Mouse (Mus musculus): Measurements from ENCODE around the gene Alox12b.

The Alox12b gene

DNA sequence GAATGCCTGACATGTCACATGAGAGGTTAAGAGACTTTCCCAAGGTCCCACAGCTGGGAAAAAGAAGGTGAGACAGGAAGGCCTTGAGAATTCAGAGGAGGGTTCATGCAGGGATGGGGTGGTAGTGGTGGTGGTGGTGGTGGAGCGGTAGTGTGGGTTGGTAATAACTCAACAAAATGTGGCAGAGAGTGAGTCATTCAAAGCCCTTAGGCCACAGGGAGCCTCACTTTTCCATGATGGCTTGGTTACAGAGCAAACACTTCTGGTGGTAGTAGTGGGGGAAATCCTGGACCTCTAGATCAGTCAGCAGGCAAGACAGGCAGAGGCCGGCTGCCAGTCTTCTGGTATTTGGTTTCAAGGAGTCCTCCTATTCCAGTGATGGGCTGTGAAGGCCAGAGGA, 15.8 kb downstream of the Alox12b start:
- no peak for DNase-seq (ENCODE audit: low read depth, low spot score)

DNA sequence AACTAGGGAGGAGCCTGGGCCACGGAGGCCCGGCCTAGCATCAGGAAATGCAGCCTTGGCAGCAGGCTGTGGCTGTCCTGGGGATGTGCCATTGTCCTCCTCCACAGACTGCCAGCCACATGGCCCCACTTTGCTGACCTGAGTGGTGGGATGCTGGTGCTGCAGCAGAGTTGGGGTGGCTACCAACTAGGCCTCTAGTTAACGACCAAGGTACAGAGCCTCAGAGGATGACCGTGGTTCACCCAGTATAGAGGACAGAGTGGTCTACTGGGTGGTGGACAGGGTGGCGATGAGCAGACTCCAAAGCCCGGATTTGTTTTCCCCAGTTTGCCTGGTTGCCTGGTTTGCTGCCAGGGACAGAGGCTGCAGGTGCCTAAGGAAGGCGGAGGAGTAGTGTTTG, 17.9 kb downstream of the Alox12b start:
- no peak for DNase-seq (ENCODE audit: low read depth, low spot score)

DNA sequence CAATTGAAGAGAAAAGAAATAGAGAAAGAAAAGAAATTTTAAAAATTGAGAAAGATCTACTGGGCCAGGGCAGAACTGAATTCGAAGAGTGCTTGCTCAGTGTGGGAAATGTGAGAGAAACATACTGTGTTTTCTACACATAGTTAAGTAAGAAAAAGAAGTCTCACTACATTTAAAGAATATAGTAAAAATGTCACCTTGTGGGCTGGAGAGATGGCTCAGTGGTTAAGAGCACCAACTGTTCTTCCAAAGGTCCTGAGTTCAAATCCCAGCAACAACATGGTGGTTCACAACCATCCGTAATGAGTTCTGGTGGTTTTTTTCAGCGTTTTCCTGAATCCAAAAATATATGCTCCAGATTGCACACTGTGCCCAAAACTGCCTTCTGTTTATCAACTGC, 21.7 kb downstream of the Alox12b start:
- DNase-seq (ENCODE audit: low read depth, low spot score), result no peak

DNA sequence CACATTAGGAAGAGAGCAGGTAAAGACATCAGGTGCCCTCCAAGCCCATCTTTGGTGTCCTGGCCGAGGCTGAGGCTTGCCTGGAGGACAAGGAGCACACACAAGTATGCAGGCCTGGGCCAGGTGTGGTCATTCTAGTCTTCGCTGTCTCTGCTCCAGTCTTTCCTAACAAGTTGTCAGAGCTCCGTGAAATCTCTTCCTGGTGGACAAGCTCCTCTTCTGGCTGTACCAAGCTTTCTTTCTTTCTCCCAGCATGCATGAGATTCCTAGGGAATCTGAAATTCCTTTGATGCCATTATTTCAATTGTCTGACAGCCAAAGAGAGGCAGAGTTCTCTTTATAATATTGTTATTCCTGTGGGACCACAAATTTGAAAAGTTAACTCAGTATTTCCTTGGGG, 22.7 kb downstream of the Alox12b start:
- DNase-seq (ENCODE audit: low read depth, low spot score), result no peak

DNA sequence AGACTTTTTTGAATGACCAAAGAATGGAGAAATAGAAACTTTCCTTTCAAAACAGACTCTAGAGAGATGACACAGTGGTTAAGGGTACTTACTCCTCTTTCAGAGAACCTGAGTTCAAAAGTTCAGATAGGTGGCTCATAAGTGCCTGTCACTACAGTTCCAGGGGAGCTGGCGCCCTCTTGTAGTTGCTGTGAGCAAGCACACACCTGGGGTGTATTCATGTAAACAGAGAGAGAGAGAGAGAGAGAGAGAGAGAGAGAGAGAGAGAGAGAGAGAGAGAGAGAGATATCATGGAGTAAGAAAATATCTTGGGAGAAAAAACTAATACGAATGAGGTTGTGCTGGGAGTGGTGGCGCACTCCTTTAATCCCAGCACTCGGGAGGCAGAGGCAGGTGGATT, 23.3 kb downstream of the Alox12b start:
- no peak for DNase-seq (ENCODE audit: low read depth, low spot score)

DNA sequence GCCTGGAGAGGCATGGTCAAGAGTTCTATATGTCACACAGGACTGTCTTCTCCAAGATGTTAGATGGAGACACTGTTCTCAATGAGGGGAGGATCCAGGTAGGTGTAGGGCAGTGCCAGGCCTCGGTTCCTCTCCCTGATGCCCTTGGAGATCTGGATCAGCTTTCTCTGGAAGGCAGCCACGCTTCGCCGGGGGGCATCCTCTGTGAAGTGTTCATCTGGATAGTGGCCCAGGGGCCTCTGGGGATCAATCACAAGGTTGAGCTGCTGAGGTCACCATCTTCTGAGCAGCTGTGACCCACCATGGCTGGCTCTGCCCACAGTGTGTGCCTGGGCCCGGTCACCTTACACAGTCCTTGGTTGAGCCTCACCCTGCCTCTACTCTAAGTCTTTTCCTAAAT, 28.2 kb downstream of the Alox12b start:
- no peak for DNase-seq (ENCODE audit: low read depth, low spot score)

DNA sequence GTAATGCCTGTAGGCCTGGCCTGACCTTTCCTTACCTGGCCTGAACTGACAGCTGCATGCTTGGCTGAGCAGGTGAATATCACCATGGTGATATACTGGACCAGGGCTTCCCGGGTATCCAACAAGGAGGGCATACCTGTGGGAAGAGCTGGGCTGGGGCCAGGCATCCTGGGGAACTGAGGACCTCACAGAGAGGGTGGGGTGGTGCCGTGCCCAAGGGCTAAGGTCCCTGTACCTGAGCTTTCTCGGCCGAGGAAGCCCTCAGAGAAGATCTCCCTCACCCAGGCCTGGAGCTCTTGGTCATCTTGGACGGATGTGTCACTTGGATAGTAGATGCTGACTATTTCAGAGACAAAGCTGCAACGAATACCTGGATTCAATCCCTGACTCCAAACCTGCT, 29.1 kb downstream of the Alox12b start:
- no peak for DNase-seq (ENCODE audit: low read depth, low spot score)

DNA sequence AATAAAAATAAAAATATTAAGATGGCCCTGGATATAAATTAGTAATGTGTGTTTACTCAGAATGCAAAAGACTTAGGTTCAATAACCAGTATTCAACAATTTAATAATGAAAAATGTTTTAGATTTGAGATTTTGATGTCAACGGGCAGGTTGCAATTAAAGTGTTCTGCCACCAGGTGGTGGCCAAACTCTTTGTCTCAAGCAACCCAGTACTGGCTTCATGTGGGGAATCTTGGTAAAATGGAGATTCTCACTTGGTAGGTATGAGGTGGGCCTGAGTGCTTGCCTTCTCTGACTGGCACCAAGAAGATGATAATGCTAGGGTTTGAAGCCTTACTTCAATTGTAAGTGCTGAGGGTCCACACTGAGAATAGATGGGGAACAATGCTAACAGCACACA, 36.1 kb downstream of the Alox12b start:
- DNase-seq (ENCODE audit: low read depth, low spot score), result peak; percentile 26

DNA sequence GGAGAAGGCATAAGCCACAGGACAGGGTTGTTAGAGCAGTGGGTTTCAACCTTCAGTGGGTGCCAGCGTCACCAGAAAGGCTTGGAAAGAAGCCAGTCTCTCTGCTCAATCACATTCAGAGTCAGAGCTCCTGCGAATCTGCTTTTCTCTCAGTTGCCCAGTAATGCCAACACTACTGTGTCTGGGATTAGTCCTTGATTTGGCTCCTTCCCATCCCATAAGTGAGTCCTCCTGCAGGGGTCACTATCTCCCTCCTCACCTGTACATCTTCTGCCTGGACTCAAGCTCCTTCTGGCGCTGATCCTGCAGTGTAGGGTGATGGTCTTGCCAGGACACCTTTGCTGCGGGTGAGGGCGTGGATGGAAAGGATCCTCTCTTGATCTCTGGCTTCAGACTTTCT, 40.0 kb downstream of the Alox12b start:
- peak; percentile 30 for DNase-seq (ENCODE audit: low read depth, low spot score)

DNA sequence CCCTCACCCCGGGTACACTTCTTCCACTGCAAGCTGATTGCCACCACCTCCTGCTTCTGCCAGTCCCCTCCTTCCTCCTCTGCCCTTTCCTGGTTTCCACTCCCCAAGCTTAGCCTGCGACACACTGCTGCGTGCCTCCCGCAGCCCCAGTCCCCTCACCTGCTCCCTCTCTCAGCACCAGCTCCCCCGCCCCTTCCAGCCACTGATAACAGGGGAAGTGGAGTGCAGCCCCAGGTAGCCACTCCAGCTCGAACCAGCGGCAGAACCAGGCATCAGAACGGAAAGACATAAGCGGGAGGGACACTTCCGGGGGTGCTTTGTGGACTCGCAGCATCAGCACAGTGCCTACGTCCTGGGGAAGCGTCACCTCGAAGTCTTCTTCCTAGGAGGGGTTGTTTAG, 40.4 kb downstream of the Alox12b start:
- DNase-seq (ENCODE audit: low read depth, low spot score), result no peak

DNA sequence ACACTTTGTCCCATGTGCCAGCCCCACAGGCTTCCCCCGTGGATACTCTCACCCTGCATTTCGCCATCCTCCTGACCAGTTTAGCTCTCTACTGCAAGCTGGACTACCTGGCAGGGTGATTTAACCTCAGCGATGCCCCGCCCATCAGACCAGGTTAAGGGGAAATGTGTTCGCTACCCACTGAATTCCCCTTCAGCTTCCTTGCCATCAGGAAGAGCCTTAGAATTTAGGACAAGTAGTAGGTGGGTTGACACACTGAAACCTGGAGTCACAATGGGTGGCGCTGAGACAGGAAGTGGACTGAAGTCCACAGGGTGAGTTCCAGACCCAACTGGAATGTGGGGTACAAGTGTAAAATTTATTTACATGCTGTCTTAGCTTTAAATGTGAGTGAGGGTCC, 41.0 kb downstream of the Alox12b start, which contains the start of gene Alox8:
Alox8 (minus strand) TSS at position 101 of the 400 bp plus-strand sequence.
- DNase-seq (ENCODE audit: low read depth, low spot score), result no peak

DNA sequence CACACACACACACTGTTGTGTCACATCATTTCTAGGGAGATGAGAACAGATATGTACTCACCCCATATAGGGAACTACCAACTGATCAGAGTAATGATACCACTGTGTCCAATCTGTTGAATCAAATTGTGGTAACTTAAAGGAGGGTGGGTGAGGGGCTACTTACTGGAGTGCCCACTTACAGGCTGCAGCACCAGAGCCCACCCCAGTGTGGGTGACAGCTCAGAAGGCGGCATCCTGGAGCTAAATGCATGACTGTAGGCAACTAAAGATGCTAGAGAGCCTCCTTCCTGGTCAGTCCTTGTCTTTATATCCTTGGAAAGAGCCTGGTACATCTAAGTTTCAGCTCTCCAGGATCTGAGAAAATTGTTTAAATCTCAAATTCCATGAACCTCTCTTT, 42.5 kb downstream of the Alox12b start:
- no peak for DNase-seq (ENCODE audit: low read depth, low spot score)

DNA sequence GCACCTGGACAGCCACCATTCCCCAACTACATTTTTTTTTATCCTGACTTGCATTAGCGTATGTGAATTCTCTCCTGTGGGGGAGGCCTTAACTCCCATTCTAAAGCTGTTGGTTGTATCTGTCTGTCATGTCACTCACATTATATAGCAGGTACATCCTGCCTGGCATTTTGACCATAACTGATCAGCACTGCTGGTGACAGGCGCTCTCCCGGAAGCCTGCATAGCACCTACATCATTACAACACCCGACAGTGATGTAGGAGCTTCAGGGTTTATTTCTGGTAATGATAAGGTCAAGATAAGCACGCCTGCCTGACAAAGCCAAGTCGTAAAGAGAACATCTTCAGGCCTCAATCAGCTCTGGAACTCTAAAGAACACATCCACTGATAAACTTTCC, 43.4 kb downstream of the Alox12b start:
- DNase-seq (ENCODE audit: low read depth, low spot score), result no peak

DNA sequence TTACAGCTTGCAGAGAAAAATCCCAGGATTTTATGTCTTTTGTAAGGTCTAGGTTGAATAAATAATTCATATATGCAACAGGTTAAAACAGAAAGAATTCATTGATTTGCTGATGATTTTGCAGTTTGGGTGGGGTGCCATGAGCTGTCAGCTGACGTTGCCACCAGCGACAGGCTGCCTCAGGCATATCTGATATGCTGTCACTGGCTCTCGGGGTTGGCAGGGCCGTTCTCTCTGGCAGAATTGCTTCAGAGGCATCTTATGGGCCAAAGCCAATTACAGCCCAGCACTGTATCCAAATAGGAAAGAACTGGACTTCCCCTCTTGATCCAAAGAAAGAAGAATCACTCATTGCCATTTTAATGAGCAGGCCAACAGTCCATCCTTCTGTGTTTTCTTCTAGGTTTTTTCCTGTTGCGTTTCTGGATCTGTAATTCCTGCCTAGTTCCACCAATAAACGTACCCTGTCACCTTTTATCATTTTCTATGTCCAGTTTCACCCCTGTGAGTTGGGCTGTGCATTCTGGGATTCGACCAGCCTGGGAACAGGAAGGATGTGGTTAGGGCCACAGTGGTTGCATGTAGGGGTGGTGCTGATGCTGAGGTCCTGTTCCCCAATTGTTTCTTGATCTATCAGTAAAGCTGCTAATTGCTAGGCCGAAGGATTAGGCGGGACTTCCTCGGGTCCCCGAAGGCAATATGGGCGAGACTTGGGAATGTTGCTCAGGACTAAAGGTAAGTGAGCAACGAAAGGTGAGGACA, 45.9 kb downstream of the Alox12b start:
- no peak for DNase-seq (ENCODE audit: low read depth, low spot score)

DNA sequence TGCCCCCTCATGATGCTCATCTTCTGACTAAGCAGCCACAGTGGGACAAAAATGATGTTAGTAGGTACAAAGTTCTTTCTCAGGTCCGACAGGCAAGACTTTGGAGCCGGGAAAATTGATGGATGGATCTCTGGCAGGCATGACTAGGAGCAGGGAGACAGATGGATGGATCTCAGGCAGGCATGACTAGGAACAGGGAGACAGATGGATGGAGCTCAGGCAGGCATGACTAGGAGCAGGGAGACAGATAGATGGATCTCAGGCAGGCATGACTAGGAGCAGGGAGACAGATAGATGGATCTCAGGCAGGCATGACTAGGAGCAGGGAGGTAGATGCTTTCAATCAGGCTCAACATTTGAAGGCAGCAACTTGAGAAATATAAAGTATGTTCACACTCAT, 54.6 kb downstream of the Alox12b start:
- peak; percentile 46 for DNase-seq (ENCODE audit: low read depth, low spot score)

DNA sequence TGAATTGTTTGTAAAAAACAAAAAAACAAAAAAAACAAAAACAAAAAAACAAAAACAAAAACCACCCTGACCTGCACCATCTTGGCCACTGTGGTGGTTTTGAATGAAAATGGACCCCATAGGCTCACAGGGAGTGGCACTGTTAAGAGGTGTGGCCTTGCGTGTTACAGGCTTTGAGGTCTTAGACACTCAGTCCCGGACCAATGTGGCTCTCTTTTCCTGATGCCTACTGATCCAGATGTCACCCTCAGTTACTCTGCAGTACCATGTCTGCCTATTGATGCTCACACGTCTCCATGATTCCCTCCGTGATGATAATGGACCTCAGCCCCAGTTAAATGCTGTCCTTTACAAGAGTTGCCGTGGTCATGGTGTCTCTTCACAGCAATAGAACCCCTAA, 60.6 kb downstream of the Alox12b start:
- no peak for DNase-seq (ENCODE audit: low read depth, low spot score)

DNA sequence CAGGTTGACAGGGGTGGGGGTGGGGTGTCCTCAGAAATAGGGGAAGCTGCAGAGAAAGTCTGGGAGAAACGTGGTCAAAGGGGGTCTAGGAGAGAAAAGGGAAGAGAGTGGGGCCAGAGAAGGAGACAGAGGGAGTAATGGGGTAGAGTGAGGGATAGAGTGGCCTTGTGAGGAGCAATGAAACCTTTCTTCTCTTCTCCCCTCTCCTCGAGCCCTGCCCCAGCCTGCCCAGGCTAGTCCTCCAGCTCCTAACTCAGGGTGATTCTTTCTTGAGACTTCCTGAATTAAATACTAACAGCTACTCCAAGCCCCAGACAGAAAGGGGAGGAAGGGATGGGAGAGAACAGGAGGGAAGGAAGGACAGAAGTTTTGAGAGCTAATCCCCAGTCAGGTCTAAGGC, 61.9 kb downstream of the Alox12b start:
- no peak for DNase-seq (ENCODE audit: low read depth, low spot score)

Data from retina, adult 2 months (tissue).